Mouse (Mus musculus): ENCODE measurements around the gene Fgfr1op2. TPM values are rescaled to one million over a fixed set of nuclear protein-coding genes. Genes with fewer than 3 reads are reported as not detected.

The Fgfr1op2 gene
- total RNA-seq, 2 experiments from 2014 or later = 52.5 to 53.0 TPM

GRCm38 (mm10) chr6:146640991-146641390 lies 64.0 kb downstream of the Fgfr1op2 start:
- no peak for DNase-seq (ENCODE audit: low spot score)

GRCm38 (mm10) chr6:146641621-146642210 lies 64.7 kb downstream of the Fgfr1op2 start:
- DNase-seq (ENCODE audit: low spot score) = no peak

GRCm38 (mm10) chr6:146642276-146643183 lies 65.5 kb downstream of the Fgfr1op2 start, which contains the start of the genes Med21 and Tm7sf3:
Med21 (plus strand) TSS chr6:146642547.
Tm7sf3 (minus strand) TSS chr6:146642824.
- peak; percentile 99 for DNase-seq (ENCODE audit: low spot score)

- DNase-seq (ENCODE audit: low spot score) = no peak
These were observed 66.2 kb downstream of the Fgfr1op2 start for GRCm38 (mm10) chr6:146643184-146643570.

Other genes starting within 250 kb of the Fgfr1op2 start
- gene Itpr2, start 75.0 kb upstream of the Fgfr1op2 start, total RNA-seq (2021) = 1 to 10 TPM; 5.4 to 7.2 TPM
- gene Ints13, start 632 bp downstream of the Fgfr1op2 start, total RNA-seq (2021) = 10 to 100 TPM; 10.5 to 15.9 TPM
- 10 to 100 TPM; 36.6 TPM for gene Med21, start 65.3 kb downstream of the Fgfr1op2 start, total RNA-seq (2021)
- 1 to 10 TPM; 6.2 to 6.9 TPM for gene Tm7sf3, start 65.6 kb downstream of the Fgfr1op2 start, total RNA-seq (2021)
- gene Stk38l, start 147.8 kb downstream of the Fgfr1op2 start, total RNA-seq (2021) = 10 to 100 TPM in 1 of 2 experiments, 1 to 10 TPM in 1; 8.7 to 10.1 TPM
- gene Arntl2, start 218.9 kb downstream of the Fgfr1op2 start, total RNA-seq (2021) = under 1 TPM; 0.43 TPM